Mouse (Mus musculus) kidney, postnatal 0 days (tissue): ENCODE measurements around the gene 1700102P08Rik. TPM values are rescaled to one million over a fixed set of nuclear protein-coding genes. Genes with fewer than 3 reads are reported as not detected.

ENCODE experiments used
- ATAC-seq: fragments of 200-750 bp; cut with Nextera tagmentation; replicated peaks from 2 replicates; pipeline ENCODE4 v1.8.0; 2017; ENCODE audit warnings: low read depth, moderate number of reproducible peaks, moderate TSS enrichment, moderate library complexity; ENCODE audit not compliant: low FRiP score
- DNase-seq: peaks from one replicate; pipeline ENCODE4 v3.0.0-alpha.2; 2016; ENCODE audit warnings: low spot score
- H3K27ac ChIP-seq: fragments of 300-500 bp; sonication (generic); 2 replicates; pipeline ENCODE4 v1.5.1; 2014; ENCODE audit warnings: mild to moderate bottlenecking
- H3K27me3 ChIP-seq: fragments of 300-500 bp; sonication (generic); 2 replicates; pipeline ENCODE4 v1.6.1; 2014; ENCODE audit warnings: low read length, mixed read lengths; ENCODE audit not compliant: insufficient read depth
- H3K36me3 ChIP-seq: fragments of 300-500 bp; sonication (generic); 2 replicates; pipeline ENCODE4 v1.6.1; 2014; ENCODE audit warnings: low read length, mixed read lengths; ENCODE audit not compliant: insufficient read depth
- H3K4me1 ChIP-seq: fragments of 300-500 bp; sonication (generic); replicated peaks from 2 replicates; pipeline ENCODE4 v1.6.1; 2014; ENCODE audit warnings: antibody characterized with exemption, low read length, mixed read lengths; ENCODE audit not compliant: insufficient read depth
- H3K4me2 ChIP-seq: fragments of 300-500 bp; sonication (generic); 2 replicates; pipeline ENCODE4 v1.6.1; 2014; ENCODE audit warnings: mild to moderate bottlenecking, low read length, moderate library complexity, mixed read lengths
- H3K4me3 ChIP-seq: fragments of 300-500 bp; sonication (generic); replicated peaks from 2 replicates; pipeline ENCODE4 v1.5.1; 2014; ENCODE audit warnings: low read depth, low read length
- H3K9ac ChIP-seq: fragments of 300-500 bp; sonication (generic); 2 replicates; pipeline ENCODE4 v1.6.1; 2014; ENCODE audit warnings: low read depth, low read length
- H3K9me3 ChIP-seq: fragments of 300-500 bp; sonication (generic); replicated peaks from 2 replicates; pipeline ENCODE4 v1.6.1; 2016; ENCODE audit warnings: low read length, inconsistent platforms, mixed read lengths
- CTCF ChIP-seq: IDR thresholded peaks from 2 replicates; pipeline ENCODE4 v1.5.1; 2016; ENCODE audit warnings: antibody characterized with exemption, low read depth, mild to moderate bottlenecking, moderate library complexity
- WGBS: fragments of 180-500 bp; shearing (Covaris S2); extraction: QIAGEN DNeasy Blood & Tissue Kit; methylation state at CpG from one replicate; pipeline ENCODE4 v1.1.7; 2014; 5-methylcytosine and 5-hydroxymethylcytosine counted together
- polyA plus RNA-seq: library from polyadenylated mRNA; unstranded; fragments of >200 nt; fragmentation: Nextera tagmentation; extraction: Ambion mirVana; gene quantifications from 2 replicates; pipeline ENCODE4 v1.2.1, GENCODE M21; 2015

1700102P08Rik gene
- polyA plus RNA-seq, 1 experiment from 2014 or later: 0.66 TPM

- peaks cover 8% of the 10 kb centered on the region; the same call in 1 of the 2 replicates for H3K4me1 ChIP-seq
- TF ChIP-seq CTCF: no peak
- peak overlapping the region; percentile 61 for H3K4me3 ChIP-seq
- H3K36me3 ChIP-seq: no peaks in the 10 kb centered on the region
- WGBS: 41% methylated on average over 6 of the region's 6 CpGs
- ATAC-seq: no peak
- no peaks in the 10 kb centered on the region for H3K27me3 ChIP-seq
- peak overlapping the region; percentile 54; the same call in 1 of the 2 replicates for H3K27ac ChIP-seq
- H3K4me2 ChIP-seq: peak overlapping the region; percentile 95
- no peak for DNase-seq
- peak overlapping the region; percentile 69 for H3K9ac ChIP-seq
- no peaks in the 10 kb centered on the region for H3K9me3 ChIP-seq
Observed at GRCm38 (mm10) chr9:108452911-108453310, 60.3 kb downstream of the 1700102P08Rik start.

- no peak for ATAC-seq
- H3K27ac ChIP-seq: no peak overlapping the region
- no peaks in the 10 kb centered on the region for H3K27me3 ChIP-seq
- DNase-seq: no peak
- no peaks in the 10 kb centered on the region for H3K36me3 ChIP-seq
- H3K4me3 ChIP-seq: no peak overlapping the region
- 0 out of 2 replicates have a peak overlapping the region, but pooled peaks have one; percentile 95 for H3K4me2 ChIP-seq
- H3K4me1 ChIP-seq: peaks cover 8% of the 10 kb centered on the region; the same call in 1 of the 2 replicates
- no peak for TF ChIP-seq CTCF
- no peaks in the 10 kb centered on the region for H3K9me3 ChIP-seq
- H3K9ac ChIP-seq: peak overlapping the region; percentile 19; the same call in 1 of the 2 replicates
- WGBS: 81% methylated on average over 4 of the region's 4 CpGs
Observed at GRCm38 (mm10) chr9:108453458-108453857, 60.9 kb downstream of the 1700102P08Rik start.

DNA sequence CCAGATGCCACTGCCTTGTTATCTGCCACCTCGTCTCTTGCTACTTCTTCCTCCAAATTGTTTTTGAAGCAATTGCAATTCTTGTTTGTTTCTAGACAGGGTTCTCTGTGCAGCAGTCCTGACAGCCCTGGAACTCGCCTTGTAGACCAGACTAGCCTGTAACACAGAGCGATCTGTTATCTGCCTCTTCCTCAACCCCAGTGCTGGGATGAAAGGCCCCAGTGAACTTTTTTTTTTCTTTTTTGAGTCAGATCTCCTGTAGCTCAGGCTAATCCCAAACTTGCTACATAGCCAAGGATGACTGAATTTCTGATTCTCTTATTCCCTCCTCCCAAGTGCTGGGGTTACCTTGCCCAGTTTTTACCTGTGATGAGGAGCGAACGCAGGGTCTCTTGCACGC is 61.8 kb downstream of the 1700102P08Rik start:
- Histone ChIP-seq H3K4me3 (no peak overlapping the region), H3K27me3 (no peaks in the 10 kb centered on the region), H3K4me2 (no peak overlapping the region), H3K4me1 (peaks cover 8% of the 10 kb centered on the region; the same call in 1 of the 2 replicates), H3K27ac (no peak overlapping the region), H3K9me3 (no peaks in the 10 kb centered on the region), H3K36me3 (no peaks in the 10 kb centered on the region), H3K9ac (no peak overlapping the region)
- no peak for DNase-seq
- WGBS: 89% methylated on average over 6 of the region's 6 CpGs
- no peak for TF ChIP-seq CTCF
- no peak for ATAC-seq

DNA sequence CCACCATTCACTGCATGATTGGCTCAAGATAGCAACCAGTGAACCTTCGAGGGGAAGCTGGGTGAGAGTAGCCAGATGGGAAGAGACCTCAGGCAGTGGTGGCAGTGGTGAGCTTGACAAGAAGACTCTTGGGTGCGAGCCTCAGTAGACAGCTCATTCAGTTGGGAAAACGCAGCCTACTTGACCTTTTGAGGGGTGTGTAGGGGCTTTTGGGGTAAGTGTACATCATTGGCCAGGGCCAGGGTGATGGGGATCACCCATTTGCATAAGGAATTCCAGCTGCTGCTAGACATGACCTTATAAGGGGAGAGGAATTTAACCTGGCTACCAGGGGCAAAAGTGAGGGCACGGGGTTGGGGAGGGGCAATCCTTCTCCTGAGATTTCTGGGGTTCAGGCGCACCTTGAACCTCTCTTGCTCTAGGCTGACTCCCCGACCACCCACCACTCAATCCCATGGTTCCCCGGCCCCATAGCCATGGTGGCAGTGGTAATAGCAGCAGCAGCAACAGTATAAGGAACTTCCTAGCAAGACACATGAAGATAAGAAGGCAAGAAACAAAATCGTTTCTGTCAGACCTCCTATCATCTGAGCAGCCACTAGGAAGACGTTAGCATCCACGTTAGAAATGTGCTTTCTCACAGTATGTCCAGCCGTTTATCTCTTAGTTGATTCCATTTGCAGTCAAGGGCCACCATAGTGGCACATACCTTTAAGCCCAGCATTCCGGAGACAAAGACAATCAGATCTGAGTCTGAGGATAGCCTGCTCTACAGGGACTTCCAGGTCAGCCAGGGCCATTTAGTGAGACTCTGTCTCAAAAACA is 63.4 kb downstream of the 1700102P08Rik start:
- WGBS: 76% methylated on average over 12 of the region's 12 CpGs
- ATAC-seq (no peak), DNase-seq (no peak)
- Histone ChIP-seq H3K4me2 (no peak overlapping the region), H3K9ac (no peak overlapping the region), H3K4me1 (peaks cover 3% of the 10 kb centered on the region), H3K27ac (no peak overlapping the region), H3K4me3 (no peak overlapping the region), H3K9me3 (no peaks in the 10 kb centered on the region), H3K36me3 (no peaks in the 10 kb centered on the region), H3K27me3 (no peaks in the 10 kb centered on the region)
- no peak for TF ChIP-seq CTCF

- H3K9ac ChIP-seq: no peak overlapping the region
- H3K27ac ChIP-seq: no peak overlapping the region
- no peaks in the 10 kb centered on the region for H3K36me3 ChIP-seq
- H3K27me3 ChIP-seq: no peaks in the 10 kb centered on the region
- no peak overlapping the region for H3K4me3 ChIP-seq
- WGBS: 86% methylated on average over 10 of the region's 10 CpGs
- TF ChIP-seq CTCF: no peak
- H3K4me1 ChIP-seq: peaks cover 8% of the 10 kb centered on the region
- no peak for DNase-seq
- no peak overlapping the region for H3K4me2 ChIP-seq
- no peak for ATAC-seq
- H3K9me3 ChIP-seq: no peaks in the 10 kb centered on the region
Observed at GRCm38 (mm10) chr9:108456953-108457352, 64.3 kb downstream of the 1700102P08Rik start.

GRCm38 (mm10) chr9:108459939-108460318 is 67.3 kb downstream of the 1700102P08Rik start:
- peak overlapping the region; percentile 85 for H3K4me2 ChIP-seq
- no peaks in the 10 kb centered on the region for H3K9me3 ChIP-seq
- ATAC-seq (no peak), DNase-seq (no peak)
- H3K4me1 ChIP-seq: peaks cover 16% of the 10 kb centered on the region
- WGBS: 97% methylated on average over 1 of the region's 1 CpGs
- no peak for TF ChIP-seq CTCF
- H3K9ac ChIP-seq: peak overlapping the region; percentile 84; the same call in 1 of the 2 replicates
- H3K27me3 ChIP-seq: no peaks in the 10 kb centered on the region
- H3K36me3 ChIP-seq: peaks cover 18% of the 10 kb centered on the region; the same call in 1 of the 2 replicates
- peak overlapping the region; percentile 92 for H3K27ac ChIP-seq
- H3K4me3 ChIP-seq: peak overlapping the region; percentile 76

Other genes starting within 250 kb of the 1700102P08Rik start
- 0.25 and 0.31 TPM in 2 replicates for gene Bsn, start 202.4 kb upstream of the 1700102P08Rik start, polyA plus RNA-seq
- 165 and 170 TPM in 2 replicates for gene Dag1, start 128.8 kb upstream of the 1700102P08Rik start, polyA plus RNA-seq
- gene Nicn1, start 102.4 kb upstream of the 1700102P08Rik start, polyA plus RNA-seq: 30.1 and 34.5 TPM in 2 replicates
- 50.5 and 51.2 TPM in 2 replicates for gene Amt, start 96.0 kb upstream of the 1700102P08Rik start, polyA plus RNA-seq
- gene Rhoa, start 86.7 kb upstream of the 1700102P08Rik start, polyA plus RNA-seq: 448 and 489 TPM in 2 replicates
- 47.5 and 49.0 TPM in 2 replicates for gene Tcta, start 86.6 kb upstream of the 1700102P08Rik start, polyA plus RNA-seq
- 1,215 and 1,273 TPM in 2 replicates for gene Gpx1, start 53.9 kb upstream of the 1700102P08Rik start, polyA plus RNA-seq
- gene Usp4, start 45.0 kb upstream of the 1700102P08Rik start, polyA plus RNA-seq: 64.0 and 79.9 TPM in 2 replicates
- 0.91 and 0.96 TPM in 2 replicates for gene Ccdc36, start 35.7 kb downstream of the 1700102P08Rik start, polyA plus RNA-seq
- gene BC048562, start 43.7 kb downstream of the 1700102P08Rik start, polyA plus RNA-seq: not detected in 2 replicates
- 49.5 and 55.3 TPM in 2 replicates for gene Ccdc71, start 67.7 kb downstream of the 1700102P08Rik start, polyA plus RNA-seq
- 31.1 and 33.5 TPM in 2 replicates for gene Klhdc8b, start 68.8 kb downstream of the 1700102P08Rik start, polyA plus RNA-seq
- 35.6 and 38.9 TPM in 2 replicates for gene Lamb2, start 86.9 kb downstream of the 1700102P08Rik start, polyA plus RNA-seq
- gene Usp19, start 97.8 kb downstream of the 1700102P08Rik start, polyA plus RNA-seq: 43.8 and 47.4 TPM in 2 replicates
- 87.9 and 94.1 TPM in 2 replicates for gene Qars, start 114.9 kb downstream of the 1700102P08Rik start, polyA plus RNA-seq
- 87.2 and 87.9 TPM in 2 replicates for gene Qrich1, start 124.0 kb downstream of the 1700102P08Rik start, polyA plus RNA-seq
- gene Impdh2, start 167.5 kb downstream of the 1700102P08Rik start, polyA plus RNA-seq: 118 and 132 TPM in 2 replicates
- gene Ndufaf3, start 174.6 kb downstream of the 1700102P08Rik start, polyA plus RNA-seq: 67.7 and 69.2 TPM in 2 replicates
- 102 and 114 TPM in 2 replicates for gene Dalrd3, start 177.1 kb downstream of the 1700102P08Rik start, polyA plus RNA-seq
- gene Wdr6, start 185.9 kb downstream of the 1700102P08Rik start, polyA plus RNA-seq: 67.6 and 75.9 TPM in 2 replicates
- gene P4htm, start 204.9 kb downstream of the 1700102P08Rik start, polyA plus RNA-seq: 8.3 and 8.6 TPM in 2 replicates